Mouse (Mus musculus) kidney, embryonic 16.5 days (tissue): ENCODE measurements around the gene Hs3st3a1. TPM values are rescaled to one million over a fixed set of nuclear protein-coding genes. Genes with fewer than 3 reads are reported as not detected.

Experiments
- ATAC-seq: fragments of 200-750 bp; cut with Nextera tagmentation; 2 replicates; pipeline ENCODE4 v1.8.0; 2017; ENCODE audit warnings: moderate TSS enrichment; ENCODE audit not compliant: low FRiP score, low TSS enrichment
- H3K27ac ChIP-seq: fragments of 300-500 bp; sonication (generic); 2 replicates; pipeline ENCODE4 v1.5.1; 2014; ENCODE audit warnings: low read length
- H3K27me3 ChIP-seq: fragments of 300-500 bp; sonication (generic); 2 replicates; pipeline ENCODE4 v1.6.1; 2014; ENCODE audit warnings: low read length, control low read depth, mixed read lengths; ENCODE audit not compliant: insufficient read depth
- H3K36me3 ChIP-seq: fragments of 300-500 bp; sonication (generic); 2 replicates; pipeline ENCODE4 v1.6.1; 2014; ENCODE audit warnings: low read length, control low read depth, mixed read lengths; ENCODE audit not compliant: insufficient read depth
- H3K4me1 ChIP-seq: fragments of 300-500 bp; sonication (generic); 2 replicates; pipeline ENCODE4 v1.6.1; 2014; ENCODE audit warnings: low read length, control low read depth, mixed read lengths; ENCODE audit not compliant: insufficient read depth
- H3K4me2 ChIP-seq: fragments of 300-500 bp; sonication (generic); replicated peaks from 2 replicates; pipeline ENCODE4 v1.6.1; 2014; ENCODE audit warnings: low read depth, low read length
- H3K4me3 ChIP-seq: fragments of 300-500 bp; sonication (generic); 2 replicates; pipeline ENCODE4 v1.5.1; 2014; ENCODE audit warnings: mild to moderate bottlenecking, low read length
- H3K9ac ChIP-seq: fragments of 300-500 bp; sonication (generic); replicated peaks from 2 replicates; pipeline ENCODE4 v1.6.1; 2014; ENCODE audit warnings: low read length
- H3K9me3 ChIP-seq: fragments of 300-500 bp; sonication (generic); 2 replicates; pipeline ENCODE4 v1.6.1; 2016; ENCODE audit warnings: low read length, control low read depth
- WGBS: fragments of 180-500 bp; shearing (Covaris S2); extraction: QIAGEN DNeasy Blood & Tissue Kit; methylation state at CpG from one replicate; pipeline ENCODE4 v1.1.7; 2014; 5-methylcytosine and 5-hydroxymethylcytosine counted together
- polyA plus RNA-seq: library from polyadenylated mRNA; unstranded; fragments of >200 nt; fragmentation: Nextera tagmentation; extraction: Ambion mirVana; gene quantifications from 2 replicates; pipeline ENCODE4 v1.2.1, GENCODE M21; 2015

Gene Hs3st3a1
- polyA plus RNA-seq, 1 experiment from 2014 or later, result 1.6 TPM

DNA sequence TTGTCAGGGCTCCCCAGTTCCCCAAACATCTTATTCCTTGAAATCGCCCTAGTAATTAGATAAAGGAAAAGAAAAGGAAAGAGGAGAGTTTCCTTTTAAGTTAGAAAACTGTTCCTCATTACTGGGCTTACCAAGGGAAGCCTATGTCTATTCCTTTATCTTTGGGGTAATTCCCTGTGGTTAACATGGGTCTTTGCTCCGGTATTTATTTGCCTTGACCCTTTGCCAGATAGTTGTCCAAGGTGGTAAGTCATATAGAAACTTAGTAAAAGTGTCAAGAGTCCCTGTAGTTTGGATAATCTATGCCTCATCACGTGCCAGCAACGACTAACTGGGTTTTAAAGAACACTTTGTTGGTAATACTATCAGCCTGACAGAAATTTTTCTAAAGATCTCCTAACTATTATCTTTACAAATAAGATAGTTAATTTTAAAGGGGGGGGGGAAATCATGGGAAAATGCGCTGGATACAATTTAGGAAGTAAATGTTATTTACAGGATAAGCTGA is 1.7 kb downstream of the Hs3st3a1 start:
- H3K9me3 ChIP-seq, result no peaks in the 10 kb centered on the region
- no peak for ATAC-seq

DNA sequence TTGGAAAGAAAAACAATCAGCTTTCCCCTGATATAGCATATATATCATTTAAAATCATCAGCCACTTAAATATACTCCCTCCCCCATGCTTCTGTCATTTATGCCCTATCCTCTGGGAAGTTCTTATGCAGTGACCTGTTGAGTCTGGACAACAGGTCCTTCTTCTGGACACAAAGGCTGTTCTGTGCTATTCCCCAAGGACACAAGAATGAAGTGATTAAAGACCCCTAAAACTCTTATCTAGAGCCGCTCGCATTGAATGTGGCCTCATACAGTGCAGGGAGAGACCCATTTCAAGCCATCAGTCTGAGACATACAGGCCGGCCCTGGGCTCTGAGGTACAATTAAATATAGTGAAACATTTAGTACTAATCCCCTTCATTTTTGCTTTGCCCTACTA is 2.6 kb downstream of the Hs3st3a1 start:
- whole genome bisulfite sequencing, result 62% methylated on average over 3 of the region's 3 CpGs
- no peak for ATAC-seq
- peaks cover 11% of the 10 kb centered on the region for H3K4me1 ChIP-seq
- H3K4me2 ChIP-seq, result no peak overlapping the region
- no peak overlapping the region for H3K27ac ChIP-seq
- peaks cover 27% of the 10 kb centered on the region for H3K27me3 ChIP-seq
- no peak overlapping the region for H3K9ac ChIP-seq
- H3K36me3 ChIP-seq, result no peaks in the 10 kb centered on the region
- no peaks in the 10 kb centered on the region for H3K9me3 ChIP-seq
- H3K4me3 ChIP-seq, result peak overlapping the region; percentile 20

More for the DNA sequence above, 1.7 kb downstream of the Hs3st3a1 start:
- Histone ChIP-seq H3K4me2 (peak overlapping the region; percentile 98), H3K36me3 (no peaks in the 10 kb centered on the region), H3K4me3 (peak overlapping the region; percentile 64), H3K27ac (no peak overlapping the region), H3K27me3 (peaks cover 34% of the 10 kb centered on the region), H3K9ac (peak overlapping the region; percentile 81; the same call in 1 of the 2 replicates), H3K4me1 (peaks cover 11% of the 10 kb centered on the region)
- WGBS, result 11% methylated on average over 5 of the region's 5 CpGs

DNA sequence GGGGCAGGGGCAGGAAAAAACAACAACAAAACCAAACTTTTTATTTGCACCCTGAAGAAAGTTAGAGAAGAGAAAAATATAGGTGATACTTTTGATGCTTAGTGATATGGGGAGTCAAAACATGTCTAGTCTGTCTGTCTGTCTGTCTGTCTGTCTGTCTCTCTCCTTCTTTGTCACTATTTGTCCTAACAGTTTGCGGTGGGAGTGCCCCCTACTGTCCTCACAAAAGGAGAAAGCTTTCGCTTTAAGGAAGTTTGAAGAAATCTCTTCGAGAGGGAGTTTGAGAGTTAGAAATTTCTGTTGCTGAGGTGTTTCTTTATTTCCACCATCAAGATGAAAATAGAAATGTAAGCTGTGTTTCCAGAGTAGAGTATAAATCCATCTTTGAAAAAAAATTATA is 3.8 kb downstream of the Hs3st3a1 start:
- WGBS, result 28% methylated on average over 3 of the region's 3 CpGs
- ATAC-seq, result no peak
- Histone ChIP-seq H3K4me1 (peaks cover 11% of the 10 kb centered on the region), H3K9me3 (no peaks in the 10 kb centered on the region), H3K4me3 (no peak overlapping the region), H3K9ac (no peak overlapping the region), H3K27ac (no peak overlapping the region), H3K27me3 (peaks cover 22% of the 10 kb centered on the region), H3K36me3 (no peaks in the 10 kb centered on the region), H3K4me2 (no peak overlapping the region)

DNA sequence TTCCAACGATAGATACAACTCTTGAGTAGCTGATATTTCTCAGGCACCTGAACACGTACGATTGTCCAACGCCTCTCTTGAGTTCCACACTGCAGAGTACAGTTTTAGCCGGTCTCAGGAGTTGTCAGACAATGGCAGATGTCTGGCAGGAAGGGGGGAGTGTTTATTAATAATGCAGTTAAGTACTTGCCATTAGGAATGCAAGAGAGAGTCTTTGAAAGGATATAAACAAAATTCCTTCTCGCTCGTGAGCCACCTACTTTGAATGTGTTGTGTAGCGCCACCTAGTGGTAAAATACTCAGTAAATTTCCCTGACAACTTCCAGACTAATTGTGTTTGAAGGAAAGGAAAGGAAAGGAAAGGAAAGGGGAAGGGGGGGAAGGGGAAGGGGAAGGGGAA is 7.0 kb downstream of the Hs3st3a1 start:
- Histone ChIP-seq H3K9ac (no peak overlapping the region), H3K4me3 (no peak overlapping the region), H3K9me3 (no peaks in the 10 kb centered on the region), H3K36me3 (no peaks in the 10 kb centered on the region), H3K27ac (no peak overlapping the region), H3K4me1 (0 out of 2 replicates have a peak, but pooled peaks cover 4% of the 10 kb centered on the region), H3K4me2 (peak overlapping the region; percentile 36; the same call in 1 of the 2 replicates), H3K27me3 (peaks cover 26% of the 10 kb centered on the region)
- ATAC-seq, result no peak
- WGBS, result 30% methylated on average over 8 of the region's 8 CpGs

DNA sequence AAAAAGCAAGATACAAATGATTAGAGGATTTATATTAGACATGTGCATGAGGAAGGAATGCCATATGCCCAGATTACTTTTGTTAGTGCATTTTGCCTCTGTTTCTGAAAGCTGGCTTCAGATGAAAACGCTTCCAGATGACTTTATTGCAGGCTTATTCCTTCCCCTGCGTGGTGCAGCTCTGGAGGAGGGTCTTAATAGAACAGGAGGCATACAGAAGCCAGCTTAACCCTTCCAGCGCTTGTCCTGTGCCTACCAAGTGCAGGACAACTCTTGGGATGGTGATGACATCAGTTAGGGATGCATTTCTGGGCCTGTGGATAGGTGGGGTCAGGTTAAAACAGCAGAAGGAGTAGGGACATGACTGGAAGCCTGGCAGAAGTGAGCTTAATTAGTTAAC is 7.6 kb downstream of the Hs3st3a1 start:
- H3K27ac ChIP-seq, result no peak overlapping the region
- peaks cover 25% of the 10 kb centered on the region for H3K27me3 ChIP-seq
- no peaks in the 10 kb centered on the region for H3K9me3 ChIP-seq
- H3K36me3 ChIP-seq, result no peaks in the 10 kb centered on the region
- H3K4me3 ChIP-seq, result no peak overlapping the region
- WGBS, result 39% methylated on average over 3 of the region's 3 CpGs
- ATAC-seq, result no peak
- H3K9ac ChIP-seq, result no peak overlapping the region
- H3K4me2 ChIP-seq, result no peak overlapping the region
- H3K4me1 ChIP-seq, result 0 out of 2 replicates have a peak, but pooled peaks cover 4% of the 10 kb centered on the region

DNA sequence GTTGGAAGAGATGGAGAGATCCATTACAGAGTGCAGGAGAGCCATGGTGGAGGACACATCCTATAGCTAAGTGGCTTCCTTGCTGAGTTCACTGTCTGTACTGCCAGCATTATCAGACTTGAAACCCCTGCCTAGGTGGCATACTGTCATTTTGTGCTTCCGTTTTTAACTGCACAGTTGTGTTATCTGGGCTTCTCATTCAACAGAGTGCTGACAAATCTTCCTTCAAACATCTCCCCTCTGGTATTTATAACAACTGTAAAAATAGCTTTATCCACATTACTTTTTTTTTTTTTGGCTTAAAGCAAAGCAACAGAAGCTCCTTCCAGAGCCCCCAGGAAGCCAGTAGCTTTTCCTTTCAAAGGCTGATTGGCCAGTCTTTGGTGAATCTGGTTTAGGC is 10.1 kb downstream of the Hs3st3a1 start:
- peaks cover 17% of the 10 kb centered on the region; the same call in 1 of the 2 replicates for H3K27me3 ChIP-seq
- H3K9ac ChIP-seq, result no peak overlapping the region
- H3K36me3 ChIP-seq, result no peaks in the 10 kb centered on the region
- H3K4me1 ChIP-seq, result 0 out of 2 replicates have a peak, but pooled peaks cover 4% of the 10 kb centered on the region
- 64% methylated on average over 1 of the region's 1 CpGs for WGBS
- H3K9me3 ChIP-seq, result no peaks in the 10 kb centered on the region
- H3K4me2 ChIP-seq, result no peak overlapping the region
- no peak for ATAC-seq
- no peak overlapping the region for H3K4me3 ChIP-seq
- H3K27ac ChIP-seq, result no peak overlapping the region

DNA sequence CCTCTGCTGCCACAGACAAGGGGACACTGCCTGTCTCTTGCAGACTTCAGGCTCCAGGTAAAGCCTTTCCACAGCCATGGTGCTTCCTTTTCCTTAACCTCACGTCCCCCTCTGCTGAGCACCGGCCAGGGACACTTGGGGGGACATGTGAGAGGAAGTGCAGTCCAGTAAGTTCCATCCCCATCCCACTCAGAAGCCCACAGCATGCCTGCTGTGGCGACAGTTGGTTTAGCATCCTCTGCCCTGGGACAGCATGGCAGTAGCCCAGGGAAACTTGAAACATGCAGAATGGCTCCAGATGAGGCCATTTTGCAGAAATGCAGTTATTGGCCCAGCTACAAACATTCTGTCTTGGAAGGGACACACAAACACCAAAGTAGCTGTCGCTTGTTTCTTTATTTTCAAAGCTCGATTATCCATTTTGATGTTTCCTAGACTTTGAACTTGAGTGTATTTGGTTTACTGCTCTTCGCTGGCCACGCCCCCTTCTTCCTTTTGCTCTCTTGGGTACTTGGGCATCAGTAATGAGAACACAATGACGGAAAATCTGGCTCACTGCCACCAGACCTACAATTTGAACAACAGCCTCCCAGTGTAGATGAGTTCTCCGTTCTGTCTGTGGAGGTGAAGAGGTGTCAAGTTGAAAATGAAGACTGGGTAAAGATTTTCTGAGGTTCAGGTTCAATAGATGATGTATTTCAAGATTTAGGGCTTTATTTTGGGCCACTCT is 13.6 kb downstream of the Hs3st3a1 start:
- H3K27ac ChIP-seq, result no peak overlapping the region
- no peaks in the 10 kb centered on the region for H3K36me3 ChIP-seq
- ATAC-seq, result no peak
- H3K27me3 ChIP-seq, result peaks cover 9% of the 10 kb centered on the region; the same call in 1 of the 2 replicates
- no peak overlapping the region for H3K4me2 ChIP-seq
- H3K9me3 ChIP-seq, result no peaks in the 10 kb centered on the region
- 0 out of 2 replicates have a peak, but pooled peaks cover 4% of the 10 kb centered on the region for H3K4me1 ChIP-seq
- no peak overlapping the region for H3K9ac ChIP-seq
- 83% methylated on average over 9 of the region's 9 CpGs for WGBS
- no peak overlapping the region for H3K4me3 ChIP-seq

DNA sequence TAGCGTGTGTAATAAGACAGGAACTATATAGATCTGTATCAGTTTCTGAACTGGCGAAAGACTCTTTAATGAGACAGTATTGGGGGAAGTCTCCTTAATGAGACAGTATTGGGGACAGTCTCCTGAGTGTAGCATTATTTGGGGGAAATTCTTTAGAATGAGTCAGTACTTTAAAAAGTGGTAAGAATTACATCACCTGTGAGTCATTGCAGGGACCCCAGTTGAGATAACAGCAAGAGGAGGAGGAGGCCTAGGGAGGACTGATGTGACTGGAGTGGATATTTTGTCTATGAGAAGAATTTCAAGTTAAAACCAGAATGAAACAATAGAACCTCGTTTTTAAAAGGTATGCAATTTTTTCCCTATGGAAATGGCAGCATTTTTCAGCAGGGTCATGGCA is 26.6 kb downstream of the Hs3st3a1 start:
- H3K4me1 ChIP-seq, result no peaks in the 10 kb centered on the region
- ATAC-seq, result no peak
- no peak overlapping the region for H3K27ac ChIP-seq
- H3K4me2 ChIP-seq, result no peak overlapping the region
- H3K4me3 ChIP-seq, result no peak overlapping the region
- H3K27me3 ChIP-seq, result no peaks in the 10 kb centered on the region
- 78% methylated on average over 3 of the region's 3 CpGs for WGBS
- H3K36me3 ChIP-seq, result no peaks in the 10 kb centered on the region
- no peak overlapping the region for H3K9ac ChIP-seq
- H3K9me3 ChIP-seq, result no peaks in the 10 kb centered on the region

DNA sequence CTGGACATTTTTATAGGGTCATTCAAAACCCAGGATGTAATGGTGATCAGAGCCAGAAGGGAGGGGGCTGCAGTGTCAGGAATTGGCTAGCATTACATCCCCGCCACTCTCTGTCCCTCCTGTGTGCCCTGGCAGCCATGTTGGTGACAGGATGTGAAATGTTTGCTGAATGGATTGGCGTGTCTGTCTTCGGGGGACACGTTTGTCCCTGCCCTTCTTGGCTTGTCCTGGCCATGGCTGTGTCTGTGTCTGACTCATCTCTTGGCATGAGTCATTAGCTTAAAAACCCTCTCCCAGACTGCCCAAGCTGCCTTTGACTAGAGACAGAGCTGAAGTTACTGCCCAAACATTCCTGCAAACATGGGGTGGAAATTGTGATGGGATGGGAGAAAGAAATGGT is 33.6 kb downstream of the Hs3st3a1 start:
- Histone ChIP-seq H3K4me1 (no peaks in the 10 kb centered on the region), H3K27ac (no peak overlapping the region), H3K9me3 (no peaks in the 10 kb centered on the region), H3K4me3 (no peak overlapping the region), H3K27me3 (no peaks in the 10 kb centered on the region), H3K36me3 (no peaks in the 10 kb centered on the region), H3K9ac (no peak overlapping the region), H3K4me2 (no peak overlapping the region)
- WGBS, result 26% methylated on average over 4 of the region's 4 CpGs
- ATAC-seq, result 0 out of 2 replicates have a peak, but pooled peaks have one; percentile 27

DNA sequence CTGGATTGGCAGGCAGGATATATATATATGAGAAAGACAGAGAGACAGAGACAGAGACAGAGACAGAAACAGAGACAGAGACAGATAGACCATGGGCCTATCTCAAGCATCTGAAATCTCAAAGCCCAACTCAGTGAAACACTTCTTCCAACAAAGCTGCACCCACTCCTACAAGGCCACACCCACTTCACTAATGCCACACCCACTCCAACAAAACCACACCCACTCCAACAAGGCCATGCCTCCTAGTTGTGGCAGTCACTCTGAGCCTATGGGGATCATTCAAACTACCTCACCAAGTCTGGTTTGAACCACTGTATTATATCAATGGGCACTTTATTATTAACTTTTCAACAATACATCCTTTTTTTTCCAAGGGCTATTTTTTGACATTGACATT is 35.6 kb downstream of the Hs3st3a1 start:
- no peak overlapping the region for H3K9ac ChIP-seq
- no peak overlapping the region for H3K4me2 ChIP-seq
- ATAC-seq, result no peak
- H3K27me3 ChIP-seq, result no peaks in the 10 kb centered on the region
- no peaks in the 10 kb centered on the region for H3K36me3 ChIP-seq
- H3K27ac ChIP-seq, result no peak overlapping the region
- no peaks in the 10 kb centered on the region for H3K4me1 ChIP-seq
- no peaks in the 10 kb centered on the region for H3K9me3 ChIP-seq
- H3K4me3 ChIP-seq, result no peak overlapping the region
